Mouse (Mus musculus) kidney, embryonic 16.5 days (tissue): ENCODE data around the gene Pxdc1. TPM values are rescaled to one million over a fixed set of nuclear protein-coding genes. Genes with fewer than 3 reads are reported as not detected.

Experiments
- ATAC-seq: fragments of 200-750 bp; cut with Nextera tagmentation; 2 replicates; pipeline ENCODE4 v1.8.0; 2017; ENCODE audit warnings: moderate TSS enrichment; ENCODE audit not compliant: low FRiP score, low TSS enrichment
- H3K27ac ChIP-seq: fragments of 300-500 bp; sonication (generic); 2 replicates; pipeline ENCODE4 v1.5.1; 2014; ENCODE audit warnings: low read length
- H3K27me3 ChIP-seq: fragments of 300-500 bp; sonication (generic); 2 replicates; pipeline ENCODE4 v1.6.1; 2014; ENCODE audit warnings: low read length, control low read depth, mixed read lengths; ENCODE audit not compliant: insufficient read depth
- H3K36me3 ChIP-seq: fragments of 300-500 bp; sonication (generic); 2 replicates; pipeline ENCODE4 v1.6.1; 2014; ENCODE audit warnings: low read length, control low read depth, mixed read lengths; ENCODE audit not compliant: insufficient read depth
- H3K4me1 ChIP-seq: fragments of 300-500 bp; sonication (generic); 2 replicates; pipeline ENCODE4 v1.6.1; 2014; ENCODE audit warnings: low read length, control low read depth, mixed read lengths; ENCODE audit not compliant: insufficient read depth
- H3K4me2 ChIP-seq: fragments of 300-500 bp; sonication (generic); replicated peaks from 2 replicates; pipeline ENCODE4 v1.6.1; 2014; ENCODE audit warnings: low read depth, low read length
- H3K4me3 ChIP-seq: fragments of 300-500 bp; sonication (generic); 2 replicates; pipeline ENCODE4 v1.5.1; 2014; ENCODE audit warnings: mild to moderate bottlenecking, low read length
- H3K9ac ChIP-seq: fragments of 300-500 bp; sonication (generic); replicated peaks from 2 replicates; pipeline ENCODE4 v1.6.1; 2014; ENCODE audit warnings: low read length
- H3K9me3 ChIP-seq: fragments of 300-500 bp; sonication (generic); 2 replicates; pipeline ENCODE4 v1.6.1; 2016; ENCODE audit warnings: low read length, control low read depth
- WGBS: fragments of 180-500 bp; shearing (Covaris S2); extraction: QIAGEN DNeasy Blood & Tissue Kit; methylation state at CpG from one replicate; pipeline ENCODE4 v1.1.7; 2014; 5-methylcytosine and 5-hydroxymethylcytosine counted together
- polyA plus RNA-seq: library from polyadenylated mRNA; unstranded; fragments of >200 nt; fragmentation: Nextera tagmentation; extraction: Ambion mirVana; gene quantifications from 2 replicates; pipeline ENCODE4 v1.2.1, GENCODE M21; 2015

Gene Pxdc1
- polyA plus RNA-seq, 1 experiment from 2014 or later: 10.6 TPM

DNA sequence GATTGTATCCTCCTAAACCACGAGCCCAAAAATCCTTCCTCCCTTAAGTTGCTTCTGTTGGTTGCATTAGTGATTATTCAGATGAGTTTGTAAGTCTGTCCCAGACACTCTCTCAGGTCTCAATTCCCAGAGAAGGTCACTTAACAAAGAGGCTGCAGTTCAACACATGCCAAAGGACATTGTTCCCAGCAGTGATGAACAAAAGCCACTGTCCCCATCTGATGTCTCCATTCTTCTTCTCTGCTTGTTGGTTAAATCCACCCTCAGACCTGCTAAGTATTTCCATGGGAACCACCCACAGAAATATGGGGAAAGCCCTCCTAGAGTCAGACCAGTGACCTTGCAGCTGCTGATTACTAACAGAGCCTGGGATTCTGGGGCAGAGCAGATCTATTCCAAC is 43.6 kb downstream of the Pxdc1 start:
- no peak for ATAC-seq
- no peak overlapping the region for H3K4me3 ChIP-seq
- WGBS: 76% methylated on average over 1 of the region's 1 CpGs
- no peaks in the 10 kb centered on the region for H3K36me3 ChIP-seq
- no peak overlapping the region for H3K27ac ChIP-seq
- no peaks in the 10 kb centered on the region for H3K9me3 ChIP-seq
- H3K4me2 ChIP-seq: no peak overlapping the region
- no peaks in the 10 kb centered on the region for H3K4me1 ChIP-seq
- no peak overlapping the region for H3K9ac ChIP-seq
- H3K27me3 ChIP-seq: no peaks in the 10 kb centered on the region

DNA sequence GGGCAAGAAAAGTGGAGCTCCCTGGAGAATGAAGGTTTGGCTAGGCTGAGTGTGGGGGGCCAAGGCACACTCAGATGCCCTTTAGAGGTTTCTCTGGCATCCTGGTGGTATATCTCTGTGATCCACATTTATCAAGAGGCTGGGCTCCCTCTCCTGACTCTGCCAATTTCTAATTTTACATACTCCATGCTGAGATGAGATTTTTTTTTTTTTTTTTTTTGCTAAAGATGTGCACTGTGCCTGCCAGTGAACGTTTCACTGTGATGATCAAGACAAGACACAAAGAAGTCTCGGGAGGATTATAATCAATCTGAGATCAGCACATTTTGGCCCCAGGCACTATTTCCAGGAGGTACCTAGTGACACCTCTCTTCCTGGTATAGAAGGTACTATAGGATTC is 46.2 kb downstream of the Pxdc1 start:
- no peaks in the 10 kb centered on the region for H3K36me3 ChIP-seq
- no peaks in the 10 kb centered on the region for H3K4me1 ChIP-seq
- H3K9me3 ChIP-seq: no peaks in the 10 kb centered on the region
- H3K9ac ChIP-seq: no peak overlapping the region
- ATAC-seq: no peak
- no peak overlapping the region for H3K27ac ChIP-seq
- H3K4me2 ChIP-seq: no peak overlapping the region
- 70% methylated on average over 2 of the region's 2 CpGs for WGBS
- no peaks in the 10 kb centered on the region for H3K27me3 ChIP-seq
- no peak overlapping the region for H3K4me3 ChIP-seq

DNA sequence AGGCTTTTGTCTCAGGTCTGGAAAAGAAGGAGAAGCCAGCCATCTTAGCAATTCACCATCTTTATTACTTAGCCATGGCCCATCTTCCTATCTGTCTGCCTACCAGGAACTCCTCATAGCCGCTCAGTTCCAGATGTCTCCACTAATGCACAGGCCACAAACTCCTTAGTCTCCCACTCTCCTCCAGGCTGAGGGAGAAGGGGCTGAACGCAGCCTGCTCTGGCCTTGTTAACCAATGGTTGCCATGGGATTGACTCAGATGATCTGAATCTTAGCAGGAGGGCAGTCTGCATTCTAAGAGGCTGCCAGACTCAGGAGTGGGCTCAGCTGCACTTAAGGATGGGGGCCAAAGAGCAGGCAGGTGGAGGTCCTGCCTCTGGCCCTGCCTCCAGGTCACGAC is 47.4 kb downstream of the Pxdc1 start:
- no peak for ATAC-seq
- WGBS: 83% methylated on average over 3 of the region's 3 CpGs
- Histone ChIP-seq H3K27ac (no peak overlapping the region), H3K4me2 (no peak overlapping the region), H3K9me3 (no peaks in the 10 kb centered on the region), H3K4me3 (no peak overlapping the region), H3K27me3 (no peaks in the 10 kb centered on the region), H3K4me1 (no peaks in the 10 kb centered on the region), H3K36me3 (no peaks in the 10 kb centered on the region), H3K9ac (no peak overlapping the region)

DNA sequence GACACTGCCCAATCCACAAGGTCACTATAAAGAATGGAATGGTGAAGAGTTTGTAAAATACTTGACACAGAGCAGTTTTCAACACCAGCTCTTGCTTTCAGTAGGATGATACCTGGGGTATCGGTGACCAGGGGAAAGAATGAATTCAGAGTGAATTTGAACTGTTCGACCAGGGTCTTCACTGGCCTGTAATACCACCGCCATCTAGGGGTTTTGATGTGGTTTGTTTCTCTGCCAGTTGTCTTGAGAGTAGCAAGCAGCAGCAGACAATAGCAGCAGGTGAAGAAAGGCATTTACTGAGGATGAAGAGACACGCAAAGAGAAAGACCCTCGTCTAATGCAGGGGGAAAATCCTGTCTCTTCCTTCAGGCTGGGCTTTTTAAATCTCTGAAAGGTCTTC is 48.1 kb downstream of the Pxdc1 start:
- Histone ChIP-seq H3K4me3 (no peak overlapping the region), H3K4me2 (no peak overlapping the region), H3K27ac (no peak overlapping the region), H3K4me1 (no peaks in the 10 kb centered on the region), H3K36me3 (no peaks in the 10 kb centered on the region), H3K27me3 (no peaks in the 10 kb centered on the region), H3K9ac (no peak overlapping the region), H3K9me3 (no peaks in the 10 kb centered on the region)
- 68% methylated on average over 5 of the region's 5 CpGs for WGBS
- no peak for ATAC-seq

DNA sequence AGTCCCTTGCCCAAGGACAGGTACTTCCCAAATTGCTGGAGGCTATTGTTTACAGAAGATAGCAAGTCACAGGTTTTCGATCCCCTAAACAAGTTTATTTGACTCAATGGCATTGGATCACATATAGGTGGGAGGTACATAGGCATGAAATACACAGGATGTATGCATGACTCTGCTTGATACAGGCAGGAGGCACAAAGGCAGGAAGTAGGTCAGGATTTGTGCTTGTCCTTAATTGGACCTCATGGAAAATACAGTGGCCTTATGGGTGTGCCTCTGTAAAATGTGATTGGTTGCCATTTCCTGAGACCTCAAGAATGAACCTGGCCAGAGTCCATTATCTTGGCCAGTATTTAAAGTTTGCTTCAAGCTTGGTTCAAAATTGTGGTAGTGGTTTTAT is 48.9 kb downstream of the Pxdc1 start:
- no peak overlapping the region for H3K27ac ChIP-seq
- 94% methylated on average over 1 of the region's 1 CpGs for WGBS
- no peaks in the 10 kb centered on the region for H3K4me1 ChIP-seq
- no peaks in the 10 kb centered on the region for H3K36me3 ChIP-seq
- no peaks in the 10 kb centered on the region for H3K9me3 ChIP-seq
- H3K4me2 ChIP-seq: no peak overlapping the region
- H3K4me3 ChIP-seq: no peak overlapping the region
- no peak for ATAC-seq
- H3K9ac ChIP-seq: no peak overlapping the region
- no peaks in the 10 kb centered on the region for H3K27me3 ChIP-seq

DNA sequence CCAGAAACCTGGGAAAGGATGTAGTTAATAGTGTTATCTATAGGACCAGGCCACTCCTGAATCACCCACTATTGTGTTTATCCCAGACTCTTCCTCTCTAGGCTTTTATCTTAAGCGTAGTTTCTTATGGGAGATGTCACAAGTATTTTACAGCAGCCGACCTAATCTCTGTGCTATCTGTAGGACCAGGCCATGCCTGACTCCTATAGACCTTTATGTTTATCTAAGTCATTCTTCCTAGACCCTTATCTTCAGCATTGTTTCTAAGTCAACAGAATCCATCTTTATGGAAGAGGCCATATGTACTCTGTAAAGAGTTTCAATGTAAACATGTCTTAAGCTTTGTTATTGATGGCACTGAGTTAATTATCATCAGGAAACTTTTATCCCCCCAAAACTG is 50.5 kb downstream of the Pxdc1 start:
- Histone ChIP-seq H3K9ac (no peak overlapping the region), H3K27me3 (no peaks in the 10 kb centered on the region), H3K4me2 (no peak overlapping the region), H3K36me3 (no peaks in the 10 kb centered on the region), H3K9me3 (no peaks in the 10 kb centered on the region), H3K4me1 (no peaks in the 10 kb centered on the region), H3K4me3 (no peak overlapping the region), H3K27ac (no peak overlapping the region)
- 42% methylated on average over 2 of the region's 2 CpGs for WGBS
- no peak for ATAC-seq

GRCm38 (mm10) chr13:34596797-34597196 is 56.5 kb downstream of the Pxdc1 start:
- no peaks in the 10 kb centered on the region for H3K27me3 ChIP-seq
- H3K4me1 ChIP-seq: no peaks in the 10 kb centered on the region
- H3K4me2 ChIP-seq: no peak overlapping the region
- H3K4me3 ChIP-seq: no peak overlapping the region
- H3K9ac ChIP-seq: no peak overlapping the region
- no peaks in the 10 kb centered on the region for H3K36me3 ChIP-seq
- H3K9me3 ChIP-seq: no peaks in the 10 kb centered on the region
- H3K27ac ChIP-seq: no peak overlapping the region
- ATAC-seq: no peak

Other genes starting within 250 kb of the Pxdc1 start
- gene Fam50b, start 81.4 kb upstream of the Pxdc1 start, polyA plus RNA-seq: not detected in 2 replicates
- 54.2 and 63.2 TPM in 2 replicates for gene Prpf4b, start 221.8 kb upstream of the Pxdc1 start, polyA plus RNA-seq